Mouse (Mus musculus) left cerebral cortex, adult 2 months (tissue): ENCODE data around the gene Zdhhc22. TPM values are rescaled to one million over a fixed set of nuclear protein-coding genes. Genes with fewer than 3 reads are reported as not detected.

Source experiments
- DNase-seq, 2 experiments: peaks; one replicate each; pipeline ENCODE4 v3.0.0; 2021 to 2022; ENCODE audit warnings: low spot score in 2 of 2, mixed read lengths in 1 of 2; ENCODE audit errors: extremely low spot score in 1 of 2
- H3K27ac ChIP-seq: fragments of 200-600 bp; 2 replicates; pipeline ENCODE4 v1.8.1; 2022
- H3K4me3 ChIP-seq: fragments of 200-600 bp; 2 replicates; pipeline ENCODE4 v1.8.1; 2022
- CTCF ChIP-seq: fragments of 200-600 bp; IDR thresholded peaks from 2 replicates; pipeline ENCODE4 v1.8.1; 2022; ENCODE audit warnings: antibody characterized with exemption, mild to moderate bottlenecking, moderate library complexity
- intact Hi-C: fragments of 180-260 bp; cut with DNase I; formaldehyde crosslinking; loops from one replicate; pipeline ENCODE4 v1.15.1; 2025
- long read RNA-seq, 2 experiments: library from polyadenylated mRNA; stranded (forward); transcript quantifications; one replicate each; pipeline ENCODE4 v2.0.0; 2021; ENCODE audit warnings: borderline mapping rate in 2 of 2
- total RNA-seq, 2 experiments: library from RNA; stranded (reverse); gene quantifications; 2 replicates each; pipeline ENCODE4 v1.2.3; 2021

Gene Zdhhc22
- total RNA-seq: 10 to 100 TPM; 59.1 to 61.3 TPM
- long read RNA-seq, experiment 1, transcript Zdhhc22-202 (3 exons, 3,462 nt): major isoform, 19 of 35 reads
- long read RNA-seq, experiment 1, partial matches to known transcripts: 2 of 35 reads
- long read RNA-seq, experiment 1, other reads (novel, unspliced or antisense): 12 of 35 reads
- long read RNA-seq, experiment 2, transcript Zdhhc22-202 (3 exons, 3,462 nt): major isoform, 16 of 23 reads
- long read RNA-seq, experiment 2, partial matches to known transcripts: 2 of 23 reads
- long read RNA-seq, experiment 2, other reads (novel, unspliced or antisense): 4 of 23 reads

DNA sequence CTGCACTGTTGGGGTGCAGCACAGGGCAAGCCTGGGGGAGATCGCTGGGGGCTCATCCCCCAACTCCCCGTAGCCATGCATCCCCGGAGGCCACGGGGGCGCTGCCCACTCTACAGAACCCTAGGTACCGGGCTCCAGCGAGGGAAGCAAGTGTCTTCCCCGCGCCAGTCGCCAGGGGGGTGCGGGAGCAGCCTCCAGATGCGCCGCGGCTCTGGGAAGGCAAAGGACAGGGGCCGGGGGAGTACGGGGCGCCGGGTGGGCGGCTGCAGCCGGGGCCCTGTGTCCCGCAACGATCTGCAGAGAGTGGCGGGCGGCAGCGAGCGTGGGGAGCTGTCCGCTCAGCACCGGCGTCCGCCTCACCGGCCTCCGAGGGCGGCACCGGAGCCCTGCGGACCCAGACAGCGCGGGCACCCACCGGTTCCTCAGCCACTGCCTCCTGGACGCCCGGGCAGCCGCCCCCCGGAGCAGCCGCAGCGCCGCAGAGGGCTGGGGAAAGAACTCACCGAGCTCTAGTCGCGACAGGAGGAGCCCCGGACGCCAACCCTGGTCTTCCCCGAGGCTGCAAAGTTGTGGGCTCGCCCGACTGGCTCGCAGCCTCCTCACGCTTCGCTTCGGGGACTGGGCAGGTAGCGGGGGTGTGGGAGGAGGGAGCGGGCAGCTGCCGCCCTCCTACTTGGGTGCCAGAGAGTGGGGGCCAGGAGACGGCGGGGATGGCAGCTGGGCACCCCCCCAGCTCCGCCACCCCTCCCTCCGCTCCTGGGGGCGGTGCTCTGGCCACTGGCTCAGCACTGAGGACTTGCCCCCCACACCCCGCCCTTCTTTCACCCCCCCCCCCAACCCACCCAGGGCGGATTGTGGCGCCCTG lies at the start of gene Zdhhc22:
TSS of gene Zdhhc22 (minus strand) at position 541 of the 865 bp plus-strand sequence.
- Histone ChIP-seq H3K4me3 (peak within 1 kb of the TSS; percentile 56), H3K27ac (peak within 1 kb of the TSS; percentile 94)
- intact Hi-C loops: no loop called here
- peak; percentile 51 for TF ChIP-seq CTCF
- peak; percentile 57 to 59 for DNase-seq

DNA sequence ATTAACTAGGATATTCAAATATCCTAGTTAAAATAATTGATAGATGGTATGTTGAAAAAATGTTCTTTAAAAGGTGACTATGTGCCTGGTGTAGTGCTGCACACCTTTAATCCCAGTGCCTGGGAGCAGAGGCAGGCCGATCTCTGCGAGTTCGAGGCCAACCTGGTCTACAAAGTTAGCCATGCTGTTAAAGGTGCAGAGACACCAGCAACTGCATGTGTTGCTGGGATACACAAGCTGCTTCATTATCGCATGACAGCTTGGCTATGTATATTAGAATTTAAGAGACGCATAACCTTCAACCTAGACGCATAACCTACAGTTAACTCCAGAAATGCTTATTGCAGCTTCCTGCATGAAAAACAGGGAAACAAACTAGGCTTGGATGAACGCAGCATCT lies 46.4 kb upstream of the Zdhhc22 start:
- no peak overlapping the region for H3K4me3 ChIP-seq
- no peak overlapping the region for H3K27ac ChIP-seq
- no peak for DNase-seq
- intact Hi-C loops: no loop called here
- no peak for TF ChIP-seq CTCF

DNA sequence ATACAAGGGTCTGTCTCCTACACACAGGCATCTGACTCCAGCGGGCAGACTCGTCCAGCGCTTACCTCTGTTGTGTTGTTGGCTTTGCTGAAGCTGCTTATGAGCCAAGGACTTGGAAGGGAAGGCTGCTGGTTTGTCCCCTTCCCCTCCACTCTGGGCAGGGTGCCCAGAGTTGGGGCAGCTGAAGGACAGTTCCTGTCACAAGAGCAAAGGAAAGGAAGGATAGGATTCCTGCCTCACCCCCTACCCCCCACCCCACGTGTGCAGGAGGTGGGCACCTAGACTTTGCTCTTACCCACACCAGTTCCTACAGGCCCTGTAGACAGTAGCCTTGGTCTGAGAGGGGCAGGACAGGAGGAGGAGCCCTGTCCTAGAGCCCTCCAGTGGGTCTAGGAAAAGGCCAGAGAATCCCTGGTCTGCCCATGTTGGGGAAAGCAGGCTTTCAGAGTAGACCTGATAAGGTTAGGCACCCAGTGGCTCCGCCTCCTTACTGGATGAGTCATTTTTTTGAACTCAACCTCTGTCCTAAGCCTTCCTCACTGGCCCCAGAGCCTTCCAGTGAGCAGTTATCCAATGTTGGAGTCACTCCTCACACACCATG lies 41.0 kb upstream of the Zdhhc22 start:
- no peak for TF ChIP-seq CTCF
- no peak for DNase-seq
- Histone ChIP-seq H3K27ac (no peak overlapping the region), H3K4me3 (no peak overlapping the region)
- intact Hi-C loops: no loop called here

DNA sequence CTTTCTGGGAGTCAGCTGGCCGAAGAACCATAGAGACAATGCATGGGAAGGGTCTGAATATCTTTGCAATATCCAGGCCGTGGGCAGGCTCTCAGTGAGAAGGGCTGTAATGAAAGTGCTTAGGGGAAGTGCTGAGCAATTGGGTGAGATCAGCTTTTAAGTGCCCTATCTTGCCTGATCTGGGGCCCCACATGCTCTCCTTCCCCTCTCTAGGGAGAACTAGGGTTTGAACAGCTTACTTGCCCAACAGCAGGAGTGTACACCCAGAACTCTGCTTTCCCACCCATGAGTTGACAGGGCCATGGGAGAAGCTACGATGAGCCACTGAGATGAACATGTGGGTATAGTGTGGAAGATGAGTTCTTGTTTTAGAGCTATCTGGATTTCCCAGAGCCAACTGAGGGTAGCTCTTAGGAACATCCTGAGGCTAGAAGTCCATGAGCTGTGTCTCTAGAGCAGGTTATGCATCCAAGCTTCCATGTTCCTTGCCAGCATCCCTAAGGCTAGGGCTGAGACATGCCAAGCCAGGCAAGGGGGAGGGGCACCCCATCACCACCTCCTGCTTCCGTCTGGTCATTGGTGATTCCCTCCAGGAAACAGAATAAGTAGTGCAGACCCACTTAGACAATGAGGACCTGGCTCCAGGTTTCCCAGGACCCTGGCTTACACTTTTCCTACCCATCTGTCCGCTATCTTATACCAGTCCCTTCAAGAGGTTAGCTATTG lies 39.2 kb upstream of the Zdhhc22 start:
- Histone ChIP-seq H3K27ac (no peak overlapping the region), H3K4me3 (no peak overlapping the region)
- TF ChIP-seq CTCF: no peak
- DNase-seq: no peak
- intact Hi-C loops: no loop called here

DNA sequence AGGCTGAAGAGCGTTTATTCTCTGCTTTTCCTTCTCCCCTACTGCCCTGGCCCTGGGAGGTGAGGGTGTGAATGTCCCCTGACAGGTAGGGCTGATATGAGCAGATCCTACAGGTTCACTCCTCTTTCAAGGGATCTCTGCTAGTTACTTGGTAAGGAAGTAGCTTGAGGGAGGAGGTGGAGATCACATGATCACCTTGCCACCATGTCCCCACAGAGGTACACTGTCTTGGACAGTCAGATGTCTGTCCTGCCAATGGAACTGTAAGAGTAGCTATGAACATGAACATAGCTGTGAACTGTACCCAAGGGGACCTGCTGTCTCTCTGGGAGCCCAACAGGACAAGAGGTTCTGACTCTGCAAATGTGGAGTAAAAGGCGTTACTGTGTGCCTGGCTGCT lies 37.8 kb upstream of the Zdhhc22 start:
- Histone ChIP-seq H3K27ac (no peak overlapping the region), H3K4me3 (peak overlapping the region; percentile 68)
- TF ChIP-seq CTCF: no peak
- intact Hi-C loops: no loop called here
- DNase-seq: no peak

DNA sequence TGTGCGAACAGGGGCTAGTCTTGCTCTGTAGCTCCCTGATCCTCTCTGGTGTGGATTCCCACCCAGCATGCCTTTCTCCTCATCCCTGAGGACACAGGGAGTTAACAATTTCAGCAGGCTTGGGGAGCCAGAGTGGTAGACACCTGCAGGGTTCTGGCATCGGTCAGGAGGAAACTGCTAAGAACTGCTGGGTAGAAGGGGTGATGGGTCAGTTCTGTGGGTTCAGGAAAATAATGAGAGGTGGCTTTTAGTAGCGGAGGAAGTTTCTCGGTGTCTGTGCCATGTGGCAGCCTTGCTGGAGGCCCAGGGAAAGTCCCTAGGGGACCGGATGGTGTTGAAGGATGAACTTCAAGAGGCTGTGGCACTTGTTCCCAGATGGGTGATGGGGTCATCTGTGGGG lies 37.2 kb upstream of the Zdhhc22 start:
- H3K4me3 ChIP-seq: peak overlapping the region; percentile 68
- H3K27ac ChIP-seq: peak overlapping the region; percentile 97
- no peak for DNase-seq
- intact Hi-C loops: loop anchor here (2.0 kb wide), 1 partner anchor 15 kb away; no protein-coding TSS in a partner anchor
- no peak for TF ChIP-seq CTCF

DNA sequence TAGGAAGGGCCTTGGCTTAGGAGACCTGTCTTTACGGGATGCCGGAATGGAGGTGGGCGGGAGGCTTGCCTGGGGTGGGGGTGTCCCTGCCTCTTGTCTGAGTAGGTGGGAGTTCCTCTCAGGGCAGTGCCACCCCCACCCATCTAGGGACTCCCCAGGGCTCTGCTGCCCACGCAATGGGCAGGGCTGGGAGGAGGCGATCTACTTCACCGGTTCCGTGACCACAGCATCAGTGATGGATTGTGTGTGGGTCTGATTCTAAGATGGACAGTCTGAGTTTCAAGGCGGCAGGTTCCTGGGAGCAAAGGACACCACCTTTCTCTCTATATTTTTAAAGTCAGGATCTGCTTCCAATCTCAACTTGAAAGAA lies 36.6 kb upstream of the Zdhhc22 start:
- intact Hi-C loops: loop anchor here (2.0 kb wide), 1 partner anchor 16 kb away; no protein-coding TSS in a partner anchor
- peak overlapping the region; percentile 68 for H3K4me3 ChIP-seq
- peak overlapping the region; percentile 97 for H3K27ac ChIP-seq
- DNase-seq: peak; percentile 29 to 39
- no peak for TF ChIP-seq CTCF

DNA sequence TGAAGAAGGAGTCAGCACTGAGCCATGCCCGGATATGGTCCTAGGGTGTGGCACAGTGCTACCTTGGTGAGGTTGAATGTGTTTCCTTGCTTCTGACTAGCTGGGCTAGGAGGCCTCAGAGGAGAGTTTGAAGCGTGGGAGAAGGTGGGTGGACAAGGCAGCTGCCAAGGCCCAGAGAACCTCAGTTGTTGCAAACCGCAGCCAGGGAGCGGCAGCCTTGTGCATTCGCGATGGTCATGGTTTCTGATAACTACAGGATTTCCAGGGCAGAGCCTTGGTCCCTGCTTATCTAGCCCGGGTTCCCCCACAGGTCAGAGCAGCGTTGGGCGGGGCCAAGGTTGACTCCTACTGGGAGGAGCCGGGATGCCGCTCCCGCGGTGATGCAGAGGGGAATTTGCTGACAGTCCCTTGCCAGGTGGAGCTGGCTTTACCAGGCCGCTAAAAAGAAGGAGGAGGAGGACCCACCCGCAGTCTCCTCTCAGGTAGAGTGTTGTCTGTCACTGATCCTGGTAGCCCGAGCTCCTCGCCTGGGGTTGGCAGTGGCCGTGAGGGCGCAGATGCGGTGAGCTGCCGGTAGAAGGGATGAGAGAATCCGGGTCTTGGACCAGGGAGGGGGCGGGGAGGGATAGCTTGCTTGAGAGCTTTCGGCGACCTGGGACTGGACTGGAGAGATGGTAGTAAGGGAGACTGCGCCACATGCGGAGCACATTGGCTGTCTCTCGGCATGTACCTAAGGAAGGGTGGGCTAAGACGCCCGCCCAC lies 36.1 kb upstream of the Zdhhc22 start:
- TF ChIP-seq CTCF: peak; percentile 10

DNA sequence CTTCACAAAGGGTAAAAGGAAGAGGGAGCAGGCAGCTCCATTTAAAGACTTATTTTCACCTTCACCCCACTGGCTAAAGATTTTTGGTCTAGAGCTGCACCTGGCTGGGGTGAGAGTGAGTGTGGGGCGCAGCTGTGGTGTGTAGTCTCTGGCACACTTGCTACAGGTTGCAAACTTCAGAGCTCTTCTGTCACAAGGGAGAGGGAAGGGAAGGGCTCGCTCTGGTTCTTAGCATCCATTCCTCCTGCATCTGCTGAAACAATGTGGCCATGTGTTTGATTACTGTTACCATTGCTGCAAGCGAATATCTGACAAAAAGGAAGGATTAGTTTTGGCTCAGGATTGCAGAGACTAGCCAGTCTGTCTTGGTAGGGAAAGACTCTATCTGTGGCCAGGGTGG lies 33.2 kb upstream of the Zdhhc22 start:
- DNase-seq: no peak
- intact Hi-C loops: no loop called here
- H3K27ac ChIP-seq: no peak overlapping the region

More for the DNA sequence above, 36.1 kb upstream of the Zdhhc22 start:
- peak overlapping the region; percentile 68 for H3K4me3 ChIP-seq
- peak; percentile 60 to 61 for DNase-seq
- intact Hi-C loops: loop anchor here (2.0 kb wide), 1 partner anchor 17 kb away; no protein-coding TSS in a partner anchor
- peak overlapping the region; percentile 97 for H3K27ac ChIP-seq

DNA sequence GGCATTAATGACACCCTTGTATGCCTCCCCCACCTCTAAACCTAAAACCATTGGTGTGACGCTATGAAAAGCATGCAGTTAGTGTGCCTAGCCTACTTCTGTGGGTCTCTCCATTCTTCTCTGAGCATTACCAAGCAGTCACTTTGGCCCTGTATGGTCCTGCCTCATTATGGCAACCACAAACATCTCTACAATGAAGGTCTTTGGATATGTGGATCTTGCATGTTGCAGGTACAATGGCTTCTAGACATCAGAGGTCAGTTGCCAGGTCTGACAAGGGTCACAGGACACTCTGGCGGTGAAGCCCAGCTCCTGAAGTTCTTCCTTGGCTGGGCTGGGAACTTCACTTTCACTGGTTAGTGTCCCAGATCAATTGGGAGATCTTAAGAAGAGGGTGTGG lies 31.8 kb upstream of the Zdhhc22 start:
- DNase-seq: no peak
- intact Hi-C loops: no loop called here
- H3K27ac ChIP-seq: no peak overlapping the region
- H3K4me3 ChIP-seq: no peak overlapping the region
- TF ChIP-seq CTCF: no peak

More for the DNA sequence above, 33.2 kb upstream of the Zdhhc22 start:
- H3K4me3 ChIP-seq: no peak overlapping the region
- no peak for TF ChIP-seq CTCF

DNA sequence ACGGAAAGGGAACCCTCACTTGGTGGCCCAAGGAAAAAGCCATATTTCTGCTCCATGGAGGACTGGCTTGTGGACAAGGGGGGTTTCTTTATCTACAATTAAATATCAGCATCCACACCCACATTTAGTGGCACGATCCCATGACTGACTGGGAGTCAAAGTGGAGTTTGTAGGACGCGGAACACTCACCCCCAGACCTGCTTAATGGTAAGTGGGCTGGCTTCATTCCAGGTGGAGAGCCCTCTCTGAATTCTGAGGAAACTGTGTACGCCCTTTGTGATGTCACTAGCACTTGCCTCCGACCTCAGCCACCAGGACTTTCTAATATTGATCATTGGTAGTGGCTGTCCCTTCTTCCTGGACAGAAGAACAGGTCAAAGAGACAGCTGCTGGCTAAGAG lies 30.8 kb upstream of the Zdhhc22 start, which contains the start of gene Tmem63c:
TSS of gene Tmem63c (plus strand) at position 301 of the 400 bp plus-strand sequence.
- intact Hi-C loops: no loop called here

More for the DNA sequence above, 30.8 kb upstream of the Zdhhc22 start, which contains the start of gene Tmem63c:
- Histone ChIP-seq H3K4me3 (no peak within 1 kb of the TSS), H3K27ac (no peak within 1 kb of the TSS)
- no peak for DNase-seq
- TF ChIP-seq CTCF: no peak
